9 mouse cellular contexts compared by ENCODE assay signal in genomic region chr10:91060742-91061141, GRCm38 (mm10). TPM values are rescaled to one million over a fixed set of nuclear protein-coding genes. Genes with fewer than 3 reads are reported as not detected.
A peak's percentile ranks its signal among the peaks of the same experiment; 100 is the strongest.
DNase-seq lines count a peak whose midpoint lies in the region; ATAC-seq lines count a peak whose summit lies in the region.
"Had no signal": no experiment of that assay in that cellular context is flagged by ENCODE, and none has a peak within 500 bp of the region (broad histone marks: within the 10 kb centered on the region; RNA-seq: fewer than 3 reads in every experiment).

No protein-coding gene starts in this region.

- no peaks in the 10 kb centered on the region for H3K4me1 ChIP-seq in forebrain, embryonic 14.5 days (ENCODE audit: control insufficient read depth, insufficient read depth, low read length)
- no peaks in the 10 kb centered on the region for H3K4me1 ChIP-seq in forebrain, embryonic 11.5 days (replicated peaks; ENCODE audit: control insufficient read depth, insufficient read depth, low read length)
- H3K4me1 ChIP-seq in midbrain, embryonic 13.5 days (replicated peaks), result no peaks in the 10 kb centered on the region
- no peaks in the 10 kb centered on the region for H3K4me1 ChIP-seq in midbrain, embryonic 16.5 days (ENCODE audit: control insufficient read depth, insufficient read depth, low read length)
- H3K4me1 ChIP-seq: limb, embryonic 10.5 days had no signal

- no peak overlapping the region for H3K4me2 ChIP-seq in forebrain, embryonic 14.5 days (ENCODE audit: low read length)
- no peak overlapping the region for H3K4me2 ChIP-seq in forebrain, embryonic 11.5 days (ENCODE audit: low read depth, low read length, severe bottlenecking)
- no peak overlapping the region for H3K4me2 ChIP-seq in midbrain, embryonic 13.5 days (replicated peaks)
- H3K4me2 ChIP-seq in midbrain, embryonic 16.5 days (ENCODE audit: low read length), result no peak overlapping the region

- peak; percentile 62 for DNase-seq in forebrain, embryonic 14.5 days (ENCODE audit: low spot score)
- no peak for DNase-seq in forebrain, embryonic 11.5 days (ENCODE audit: low spot score)
- DNase-seq in skeletal muscle tissue, adult 2 months (ENCODE audit: low read depth, low spot score), result peak; percentile 31
- no peak for DNase-seq in right cerebral cortex, postnatal 4 days
- no peak for DNase-seq in heart, postnatal 36 days

- intact Hi-C loops in heart, postnatal 36 days (cut with DNase I), result no loop called here

- no peak overlapping the region for H3K9ac ChIP-seq in forebrain, embryonic 14.5 days (ENCODE audit: low read length)
- H3K9ac ChIP-seq in forebrain, embryonic 11.5 days (ENCODE audit: low read length), result no peak overlapping the region
- no peak overlapping the region for H3K9ac ChIP-seq in midbrain, embryonic 13.5 days (replicated peaks)
- no peak overlapping the region for H3K9ac ChIP-seq in midbrain, embryonic 16.5 days (ENCODE audit: low read depth, low read length)

- peaks cover 34% of the 10 kb centered on the region for H3K36me3 ChIP-seq in forebrain, embryonic 14.5 days (ENCODE audit: control insufficient read depth, insufficient read depth, low read length)
- no peaks in the 10 kb centered on the region; the same call in 1 of the 2 replicates for H3K36me3 ChIP-seq in forebrain, embryonic 11.5 days (ENCODE audit: control insufficient read depth, insufficient read depth, low read length)
- H3K36me3 ChIP-seq in midbrain, embryonic 13.5 days, result peaks cover 44% of the 10 kb centered on the region
- H3K36me3 ChIP-seq in midbrain, embryonic 16.5 days (ENCODE audit: control insufficient read depth, insufficient read depth, low read length), result peaks cover 11% of the 10 kb centered on the region; the same call in 1 of the 2 replicates

- H3K4me3 ChIP-seq in forebrain, embryonic 14.5 days (ENCODE audit: low read depth, low read length), result no peak overlapping the region
- no peak overlapping the region for H3K4me3 ChIP-seq in forebrain, embryonic 11.5 days (ENCODE audit: low read depth, low read length)
- H3K4me3 ChIP-seq in midbrain, embryonic 13.5 days (replicated peaks), result no peak overlapping the region
- H3K4me3 ChIP-seq in midbrain, embryonic 16.5 days (ENCODE audit: low read depth, low read length), result no peak overlapping the region
- H3K4me3 ChIP-seq: limb, embryonic 10.5 days had no signal

- H3K9me3 ChIP-seq in forebrain, embryonic 14.5 days (replicated peaks; ENCODE audit: control insufficient read depth, low read length), result no peaks in the 10 kb centered on the region
- H3K9me3 ChIP-seq in forebrain, embryonic 11.5 days (ENCODE audit: control insufficient read depth, low read length), result no peaks in the 10 kb centered on the region
- H3K9me3 ChIP-seq in midbrain, embryonic 13.5 days, result no peaks in the 10 kb centered on the region
- H3K9me3 ChIP-seq in midbrain, embryonic 16.5 days (replicated peaks; ENCODE audit: control insufficient read depth, low read length, poor library complexity, severe bottlenecking), result no peaks in the 10 kb centered on the region
- H3K9me3 ChIP-seq: limb, embryonic 10.5 days had no signal

- peak; percentile 63; the same call in 1 of the 2 replicates for ATAC-seq in forebrain, embryonic 14.5 days
- no peak for ATAC-seq in forebrain, embryonic 11.5 days (replicated peaks; ENCODE audit: low FRiP score)
- peak; percentile 58; the same call in 1 of the 2 replicates for ATAC-seq in midbrain, embryonic 13.5 days
- no peak for ATAC-seq in midbrain, embryonic 16.5 days
- ATAC-seq in granulocyte monocyte progenitor cell, adult 5-6 weeks (replicated peaks; ENCODE audit: poor library complexity, severe bottlenecking), result peak; percentile 62

- H3K27ac ChIP-seq in forebrain, embryonic 14.5 days (ENCODE audit: low read depth, low read length), result no peak overlapping the region
- no peak overlapping the region for H3K27ac ChIP-seq in forebrain, embryonic 11.5 days (ENCODE audit: low read depth, low read length)
- no peak overlapping the region for H3K27ac ChIP-seq in midbrain, embryonic 13.5 days
- no peak overlapping the region for H3K27ac ChIP-seq in midbrain, embryonic 16.5 days (ENCODE audit: low read length)
- H3K27ac ChIP-seq: limb, embryonic 10.5 days had no signal

- 37% methylated on average over 5 of the region's 5 CpGs for WGBS in forebrain, embryonic 14.5 days
- 46% methylated on average over 5 of the region's 5 CpGs for WGBS in forebrain, embryonic 11.5 days
- WGBS in midbrain, embryonic 13.5 days, result 42% methylated on average over 5 of the region's 5 CpGs
- WGBS in midbrain, embryonic 16.5 days, result 31% methylated on average over 5 of the region's 5 CpGs

- no peaks in the 10 kb centered on the region for H3K27me3 ChIP-seq in forebrain, embryonic 14.5 days (replicated peaks; ENCODE audit: control insufficient read depth, insufficient read depth, low read length)
- no peaks in the 10 kb centered on the region for H3K27me3 ChIP-seq in forebrain, embryonic 11.5 days (ENCODE audit: control insufficient read depth, insufficient read depth, low read length)
- no peaks in the 10 kb centered on the region for H3K27me3 ChIP-seq in midbrain, embryonic 13.5 days
- no peaks in the 10 kb centered on the region for H3K27me3 ChIP-seq in midbrain, embryonic 16.5 days (ENCODE audit: control insufficient read depth, insufficient read depth, low read depth, low read length)

RNA-seq across cellular contexts. Expression of gene Apaf1, which starts 21.8 kb away (rescaled TPM):
- 21.2 and 22.9 TPM in 2 replicates for polyA plus RNA-seq in forebrain, embryonic 14.5 days (2014; fragmentation: Nextera tagmentation; extraction: Ambion mirVana)
- 29.4 and 30.2 TPM in 2 replicates for polyA plus RNA-seq in forebrain, embryonic 11.5 days (2014; fragmentation: Nextera tagmentation; extraction: Ambion mirVana)
- 17.3 and 20.1 TPM in 2 replicates for polyA plus RNA-seq in midbrain, embryonic 13.5 days (2015; fragmentation: Nextera tagmentation; extraction: Ambion mirVana)
- polyA plus RNA-seq in midbrain, embryonic 16.5 days (2015; fragmentation: Nextera tagmentation; extraction: Ambion mirVana), result 18.9 and 21.2 TPM in 2 replicates
- 63.4 and 87.2 TPM in 2 replicates for total RNA-seq in granulocyte monocyte progenitor cell, adult 5-6 weeks (2014; fragmentation: Nextera tagmentation)
- 29.6 and 36.4 TPM in 2 replicates for total RNA-seq in granulocyte monocyte progenitor cell, adult 5-6 weeks (2017)
- 1 to 10 TPM; 7.8 to 8.2 TPM for total RNA-seq in heart, postnatal 36 days (2021)

RNA-seq across cellular contexts. Expression of gene Ikbip, which starts 22.0 kb away (rescaled TPM):
- 9.6 and 12.7 TPM in 2 replicates for polyA plus RNA-seq in forebrain, embryonic 14.5 days (2014; fragmentation: Nextera tagmentation; extraction: Ambion mirVana)
- polyA plus RNA-seq in forebrain, embryonic 11.5 days (2014; fragmentation: Nextera tagmentation; extraction: Ambion mirVana), result 19.8 and 22.7 TPM in 2 replicates
- 15.9 and 18.7 TPM in 2 replicates for polyA plus RNA-seq in midbrain, embryonic 13.5 days (2015; fragmentation: Nextera tagmentation; extraction: Ambion mirVana)
- polyA plus RNA-seq in midbrain, embryonic 16.5 days (2015; fragmentation: Nextera tagmentation; extraction: Ambion mirVana), result 17.7 and 18.6 TPM in 2 replicates
- total RNA-seq in granulocyte monocyte progenitor cell, adult 5-6 weeks (2014; fragmentation: Nextera tagmentation), result 14.1 and 18.8 TPM in 2 replicates
- 29.7 and 35.7 TPM in 2 replicates for total RNA-seq in granulocyte monocyte progenitor cell, adult 5-6 weeks (2017)
- 10 to 100 TPM; 16.7 to 19.5 TPM for total RNA-seq in heart, postnatal 36 days (2021)

Comparison
In these comparisons a context has a peak if more than half of its experiments do, and no peak if none do; other contexts are left out.
1. ATAC-seq: peak in forebrain, embryonic 14.5 days (single experiment), midbrain, embryonic 13.5 days (single experiment) and granulocyte monocyte progenitor cell, adult 5-6 weeks (single experiment); none in forebrain, embryonic 11.5 days (single experiment) and midbrain, embryonic 16.5 days (single experiment).
2. DNase-seq: peak in forebrain, embryonic 14.5 days (single experiment) and skeletal muscle tissue, adult 2 months (single experiment); none in forebrain, embryonic 11.5 days (single experiment), right cerebral cortex, postnatal 4 days (single experiment) and heart, postnatal 36 days (0 of 2).